Mouse (Mus musculus) midbrain, embryonic 14.5 days (tissue): ENCODE results near the gene Auh. TPM values are rescaled to one million over a fixed set of nuclear protein-coding genes. Genes with fewer than 3 reads are reported as not detected.

ENCODE experiments used
- ATAC-seq: fragments of 200-750 bp; cut with Nextera tagmentation; 2 replicates; pipeline ENCODE4 v1.8.0; 2017; ENCODE audit warnings: moderate number of reproducible peaks, moderate library complexity; ENCODE audit not compliant: low FRiP score, low TSS enrichment
- DNase-seq: peaks from one replicate; pipeline ENCODE4 v3.0.0-alpha.2; 2015
- H3K27ac ChIP-seq: fragments of 300-500 bp; sonication (generic); replicated peaks from 2 replicates; pipeline ENCODE4 v1.5.1; 2014; ENCODE audit warnings: mild to moderate bottlenecking, low read depth, low read length, moderate library complexity
- H3K27me3 ChIP-seq: fragments of 300-500 bp; sonication (generic); 2 replicates; pipeline ENCODE4 v1.6.1; 2014; ENCODE audit warnings: low read length, control low read depth, mixed read lengths; ENCODE audit not compliant: control insufficient read depth, insufficient read depth
- H3K36me3 ChIP-seq: fragments of 300-500 bp; sonication (generic); 2 replicates; pipeline ENCODE4 v1.6.1; 2014; ENCODE audit warnings: low read length, control low read depth; ENCODE audit not compliant: control insufficient read depth, insufficient read depth
- H3K4me1 ChIP-seq: fragments of 300-500 bp; sonication (generic); 2 replicates; pipeline ENCODE4 v1.6.1; 2014; ENCODE audit warnings: mild to moderate bottlenecking, antibody characterized with exemption, low read length, control low read depth; ENCODE audit not compliant: control insufficient read depth, insufficient read depth
- H3K4me2 ChIP-seq: fragments of 300-500 bp; sonication (generic); 2 replicates; pipeline ENCODE4 v1.6.1; 2014; ENCODE audit warnings: mild to moderate bottlenecking, low read length, moderate library complexity
- H3K4me3 ChIP-seq: fragments of 300-500 bp; sonication (generic); replicated peaks from 2 replicates; pipeline ENCODE4 v1.5.1; 2014; ENCODE audit warnings: low read depth, low read length
- H3K9ac ChIP-seq: fragments of 300-500 bp; sonication (generic); replicated peaks from 2 replicates; pipeline ENCODE4 v1.6.1; 2014; ENCODE audit warnings: mild to moderate bottlenecking, low read length, moderate library complexity
- H3K9me3 ChIP-seq: fragments of 300-500 bp; sonication (generic); 2 replicates; pipeline ENCODE4 v1.6.1; 2016; ENCODE audit warnings: low read length, control low read depth, mixed read lengths; ENCODE audit not compliant: control insufficient read depth
- WGBS: fragments of 180-500 bp; shearing (Covaris S2); extraction: QIAGEN DNeasy Blood & Tissue Kit; methylation state at CpG from one replicate; pipeline ENCODE4 v1.1.7; 2014; 5-methylcytosine and 5-hydroxymethylcytosine counted together
- polyA plus RNA-seq: library from polyadenylated mRNA; unstranded; fragments of >200 nt; fragmentation: Nextera tagmentation; extraction: Ambion mirVana; gene quantifications from 2 replicates; pipeline ENCODE4 v1.2.1, GENCODE M21; 2014

Gene Auh
- polyA plus RNA-seq, 1 experiment from 2014 or later, result 49.5 TPM

- Histone ChIP-seq H3K4me1 (peaks cover 8% of the 10 kb centered on the region; the same call in 1 of the 2 replicates), H3K9ac (no peak overlapping the region), H3K36me3 (no peaks in the 10 kb centered on the region), H3K4me2 (no peak overlapping the region), H3K9me3 (no peaks in the 10 kb centered on the region), H3K27me3 (no peaks in the 10 kb centered on the region), H3K27ac (peak overlapping the region; percentile 60), H3K4me3 (no peak overlapping the region)
- 82% methylated on average over 9 of the region's 9 CpGs for WGBS
- no peak for ATAC-seq
- DNase-seq, result no peak
Observed at GRCm38 (mm10) chr13:52879291-52879690, 50.2 kb downstream of the Auh start.

GRCm38 (mm10) chr13:52878823-52879222 lies 50.7 kb downstream of the Auh start:
- Histone ChIP-seq H3K4me3 (no peak overlapping the region), H3K36me3 (no peaks in the 10 kb centered on the region), H3K4me2 (no peak overlapping the region), H3K4me1 (peaks cover 8% of the 10 kb centered on the region; the same call in 1 of the 2 replicates), H3K9ac (no peak overlapping the region), H3K27ac (no peak overlapping the region), H3K9me3 (no peaks in the 10 kb centered on the region), H3K27me3 (no peaks in the 10 kb centered on the region)
- DNase-seq, result no peak
- no peak for ATAC-seq
- 56% methylated on average over 7 of the region's 7 CpGs for WGBS

- no peak overlapping the region for H3K4me2 ChIP-seq
- peaks cover 6% of the 10 kb centered on the region; the same call in 1 of the 2 replicates for H3K4me1 ChIP-seq
- no peak overlapping the region for H3K4me3 ChIP-seq
- H3K27ac ChIP-seq, result peak overlapping the region; percentile 55; the same call in 1 of the 2 replicates
- H3K9me3 ChIP-seq, result no peaks in the 10 kb centered on the region
- no peaks in the 10 kb centered on the region for H3K27me3 ChIP-seq
- no peak; the same call in 1 of the 2 replicates for ATAC-seq
- no peak for DNase-seq
- WGBS, result 71% methylated on average over 25 of the region's 25 CpGs
- no peaks in the 10 kb centered on the region for H3K36me3 ChIP-seq
- no peak overlapping the region for H3K9ac ChIP-seq
Observed at GRCm38 (mm10) chr13:52875541-52876325, 53.7 kb downstream of the Auh start.

DNA sequence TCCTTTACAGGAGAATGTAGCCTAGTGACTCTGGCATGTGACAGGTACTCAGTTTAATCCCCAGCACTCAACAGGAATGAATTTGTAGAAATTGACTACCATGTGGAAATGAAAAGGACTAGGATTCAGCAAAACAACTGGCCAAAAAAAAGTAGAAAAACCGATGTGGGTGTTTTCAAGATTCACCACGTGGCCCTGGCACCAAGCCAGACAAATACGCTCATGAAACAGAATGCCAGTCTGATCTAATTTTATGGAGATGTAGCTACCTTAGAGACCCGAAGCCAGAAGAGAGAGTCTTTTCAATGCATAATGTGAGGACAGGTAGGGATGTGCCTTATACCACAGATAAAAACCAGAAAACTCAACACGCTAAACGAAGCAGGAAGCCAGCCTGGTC lies 54.4 kb downstream of the Auh start:
- ATAC-seq (no peak), DNase-seq (peak; percentile 60)
- no peak overlapping the region for H3K9ac ChIP-seq
- H3K4me2 ChIP-seq, result no peak overlapping the region
- H3K4me3 ChIP-seq, result no peak overlapping the region
- no peaks in the 10 kb centered on the region for H3K27me3 ChIP-seq
- H3K36me3 ChIP-seq, result no peaks in the 10 kb centered on the region
- no peaks in the 10 kb centered on the region for H3K9me3 ChIP-seq
- WGBS, result 68% methylated on average over 6 of the region's 6 CpGs
- H3K4me1 ChIP-seq, result 0 out of 2 replicates have a peak, but pooled peaks cover 2% of the 10 kb centered on the region
- H3K27ac ChIP-seq, result peak overlapping the region; percentile 55; the same call in 1 of the 2 replicates

- Histone ChIP-seq H3K36me3 (no peaks in the 10 kb centered on the region), H3K27me3 (no peaks in the 10 kb centered on the region), H3K27ac (no peak overlapping the region), H3K4me2 (no peak overlapping the region), H3K9ac (no peak overlapping the region), H3K4me3 (no peak overlapping the region), H3K9me3 (no peaks in the 10 kb centered on the region), H3K4me1 (no peaks in the 10 kb centered on the region)
- ATAC-seq (no peak), DNase-seq (no peak)
- 89% methylated on average over 6 of the region's 6 CpGs for WGBS
Observed at GRCm38 (mm10) chr13:52874338-52874737, 55.1 kb downstream of the Auh start.

- Histone ChIP-seq H3K4me3 (no peak overlapping the region), H3K36me3 (no peaks in the 10 kb centered on the region), H3K27me3 (no peaks in the 10 kb centered on the region), H3K9me3 (no peaks in the 10 kb centered on the region), H3K9ac (no peak overlapping the region), H3K4me1 (no peaks in the 10 kb centered on the region), H3K4me2 (no peak overlapping the region), H3K27ac (no peak overlapping the region)
- ATAC-seq (no peak), DNase-seq (no peak)
- WGBS, result 92% methylated on average over 11 of the region's 11 CpGs
Observed at GRCm38 (mm10) chr13:52873923-52874322, 55.6 kb downstream of the Auh start.

- no peak overlapping the region for H3K4me2 ChIP-seq
- ATAC-seq, result no peak
- H3K36me3 ChIP-seq, result no peaks in the 10 kb centered on the region
- no peaks in the 10 kb centered on the region for H3K27me3 ChIP-seq
- no peaks in the 10 kb centered on the region for H3K9me3 ChIP-seq
- H3K4me1 ChIP-seq, result no peaks in the 10 kb centered on the region; the same call in 1 of the 2 replicates
- H3K4me3 ChIP-seq, result no peak overlapping the region
- no peak overlapping the region for H3K9ac ChIP-seq
- H3K27ac ChIP-seq, result no peak overlapping the region
- peak; percentile 52 for DNase-seq
- WGBS, result 58% methylated on average over 15 of the region's 15 CpGs
Observed at GRCm38 (mm10) chr13:52866005-52866792, 63.3 kb downstream of the Auh start.

DNA sequence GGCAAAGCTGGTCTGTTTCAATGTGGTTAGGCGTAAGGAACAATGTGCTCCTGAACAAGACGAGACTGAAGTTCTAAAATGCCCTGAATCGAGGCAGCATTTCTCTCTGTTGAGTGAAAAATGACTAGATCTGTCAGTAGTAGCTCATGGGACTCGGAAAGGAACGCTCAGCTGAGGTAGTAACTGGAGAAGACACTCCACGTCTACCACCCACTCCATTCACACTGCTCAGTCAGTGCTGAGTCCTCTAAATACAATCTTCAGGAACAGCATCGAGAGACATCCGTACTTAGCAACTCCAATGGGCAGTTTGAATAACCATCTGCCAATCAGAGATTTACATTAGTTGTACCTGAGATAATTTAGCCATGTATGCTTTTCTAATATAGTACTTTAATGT lies 66.0 kb downstream of the Auh start:
- Histone ChIP-seq H3K27ac (no peak overlapping the region), H3K27me3 (no peaks in the 10 kb centered on the region), H3K36me3 (no peaks in the 10 kb centered on the region), H3K9me3 (no peaks in the 10 kb centered on the region), H3K4me3 (no peak overlapping the region), H3K4me2 (no peak overlapping the region), H3K9ac (no peak overlapping the region), H3K4me1 (no peaks in the 10 kb centered on the region; the same call in 1 of the 2 replicates)
- ATAC-seq (no peak), DNase-seq (no peak)
- 93% methylated on average over 8 of the region's 8 CpGs for WGBS
